Mouse (Mus musculus) limb, embryonic 13.5 days (tissue): ENCODE measurements around the gene Ybey. TPM values are rescaled to one million over a fixed set of nuclear protein-coding genes. Genes with fewer than 3 reads are reported as not detected.

ENCODE experiments used
- ATAC-seq: fragments of 200-750 bp; cut with Nextera tagmentation; 2 replicates; pipeline ENCODE4 v1.8.0; 2017; ENCODE audit warnings: low read depth, moderate number of reproducible peaks, moderate TSS enrichment; ENCODE audit not compliant: low FRiP score
- H3K27ac ChIP-seq: fragments of 300-500 bp; sonication (generic); 2 replicates; pipeline ENCODE4 v1.5.1; 2015; ENCODE audit warnings: inconsistent platforms, mild to moderate bottlenecking, moderate library complexity
- H3K27me3 ChIP-seq: fragments of 300-500 bp; sonication (generic); 2 replicates; pipeline ENCODE4 v1.6.1; 2015; ENCODE audit warnings: mild to moderate bottlenecking, inconsistent platforms
- H3K36me3 ChIP-seq: fragments of 300-500 bp; sonication (generic); 2 replicates; pipeline ENCODE4 v1.6.1; 2015; ENCODE audit warnings: inconsistent platforms, mild to moderate bottlenecking, moderate library complexity
- H3K4me1 ChIP-seq: fragments of 300-500 bp; sonication (generic); 2 replicates; pipeline ENCODE4 v1.6.1; 2015; ENCODE audit warnings: inconsistent platforms
- H3K4me2 ChIP-seq: fragments of 300-500 bp; sonication (generic); replicated peaks from 2 replicates; pipeline ENCODE4 v1.6.1; 2015; ENCODE audit warnings: inconsistent platforms, mild to moderate bottlenecking, moderate library complexity
- H3K4me3 ChIP-seq: fragments of 300-500 bp; sonication (generic); 2 replicates; pipeline ENCODE4 v1.5.1; 2015; ENCODE audit warnings: moderate library complexity, mild to moderate bottlenecking, inconsistent platforms
- H3K9ac ChIP-seq: fragments of 300-500 bp; sonication (generic); 2 replicates; pipeline ENCODE4 v1.6.1; 2015; ENCODE audit warnings: mild to moderate bottlenecking, inconsistent platforms
- H3K9me3 ChIP-seq: fragments of 300-500 bp; sonication (generic); 2 replicates; pipeline ENCODE4 v1.6.1; 2016; ENCODE audit warnings: inconsistent platforms
- WGBS: fragments of 180-500 bp; shearing (Covaris S2); methylation state at CpG from one replicate; pipeline ENCODE4 v1.1.7; 2015; 5-methylcytosine and 5-hydroxymethylcytosine counted together
- polyA plus RNA-seq: library from polyadenylated mRNA; unstranded; fragments of >200 nt; fragmentation: Nextera tagmentation; extraction: Ambion mirVana; gene quantifications from 2 replicates; pipeline ENCODE4 v1.2.1, GENCODE M21; 2015

Gene Ybey
- 6.4 and 6.5 TPM in 2 replicates for polyA plus RNA-seq

DNA sequence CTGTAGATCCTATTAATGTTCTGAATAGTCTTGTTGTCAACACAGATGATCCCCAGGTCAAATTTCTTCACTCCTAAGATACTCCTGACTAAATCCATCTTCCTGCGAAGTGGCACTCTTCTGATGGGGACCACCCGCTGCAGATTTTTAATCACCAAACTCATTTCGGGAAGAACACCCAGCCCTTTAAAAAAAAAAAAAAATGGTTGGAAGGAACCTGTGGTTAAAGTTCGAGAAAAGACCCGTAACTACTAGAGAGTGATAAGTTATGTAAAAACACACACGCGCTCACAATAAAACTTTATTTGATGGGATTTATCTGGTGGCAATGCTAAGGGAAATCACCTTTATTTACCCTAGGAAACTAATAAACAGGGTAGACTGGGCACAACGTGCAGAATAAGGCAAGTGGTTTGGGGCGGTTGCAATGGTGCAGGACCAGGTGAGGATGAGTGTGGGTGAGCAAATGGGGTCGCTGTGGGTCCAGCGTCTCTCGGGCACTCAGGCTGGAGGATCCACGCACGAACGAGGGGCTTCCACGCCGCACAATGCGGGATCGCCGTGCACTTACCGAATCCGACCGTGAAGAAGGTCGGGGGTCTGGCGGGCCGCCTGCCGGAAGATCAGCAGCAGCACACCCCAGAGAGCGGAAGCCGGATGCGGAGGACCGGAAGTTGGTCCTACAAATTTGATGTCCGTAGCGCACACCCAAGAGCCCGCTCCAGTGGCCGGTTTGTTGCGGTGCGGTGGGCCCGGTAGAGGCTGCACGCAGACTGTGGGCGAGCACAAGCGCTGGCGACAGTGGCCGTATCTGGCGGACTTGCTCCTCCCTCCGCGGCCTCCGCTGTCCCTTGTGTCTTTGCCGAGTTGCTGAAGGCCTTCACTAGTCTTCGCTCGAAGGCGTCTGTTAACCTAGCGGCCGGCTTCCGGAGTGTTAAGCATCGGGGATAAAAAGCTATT is at the start of gene Ybey, which contains the start of gene Mcm3ap:
Ybey (minus strand) TSS at position 912 of the 960 bp plus-strand sequence.
Mcm3ap (plus strand) TSS at position 725 of the 960 bp plus-strand sequence.
- 0 out of 2 replicates have a peak, but pooled peaks cover 13% of the 10 kb centered on the region for H3K4me1 ChIP-seq
- peaks cover 42% of the 10 kb centered on the region for H3K36me3 ChIP-seq
- H3K9ac ChIP-seq: peak within 1 kb of the TSS; percentile 91
- no peaks in the 10 kb centered on the region for H3K9me3 ChIP-seq
- peak within 1 kb of the TSS; percentile 80 for H3K4me3 ChIP-seq
- WGBS: 1% methylated on average over 55 of the region's 55 CpGs
- peak; percentile 96 for ATAC-seq
- H3K27ac ChIP-seq: peak within 1 kb of the TSS; percentile 85
- peak within 1 kb of the TSS; percentile 67 for H3K4me2 ChIP-seq
- no peaks in the 10 kb centered on the region for H3K27me3 ChIP-seq

DNA sequence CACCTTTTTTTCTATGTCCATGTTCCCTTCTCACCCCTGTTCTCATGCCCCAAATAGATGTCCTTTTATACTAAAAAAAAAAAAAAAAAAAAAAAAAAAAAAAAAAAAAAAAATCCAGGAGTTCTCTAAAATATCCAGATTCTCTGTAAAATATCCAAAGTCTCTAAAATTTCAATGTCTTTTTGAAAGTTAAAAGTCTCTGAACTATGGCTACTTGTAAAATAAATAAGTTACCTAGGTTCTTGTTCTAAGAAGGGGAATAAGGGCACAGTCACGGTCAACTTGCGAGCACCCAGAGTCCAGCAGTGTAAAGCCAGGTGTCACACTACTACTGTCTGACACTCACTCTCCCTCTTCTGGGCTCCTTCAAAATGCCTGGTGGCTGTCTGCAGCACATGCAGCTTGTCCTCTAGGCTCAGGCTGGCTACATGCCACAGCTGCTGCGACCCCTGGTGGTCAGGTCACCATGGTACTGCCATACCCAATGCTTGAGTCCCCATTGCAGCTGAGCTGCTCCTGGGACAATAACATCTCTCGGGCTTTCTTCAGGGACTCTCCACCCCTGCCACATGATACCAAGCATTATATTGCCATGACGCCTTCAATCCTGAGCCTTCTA is 44.2 kb upstream of the Ybey start:
- no peak overlapping the region for H3K9ac ChIP-seq
- no peaks in the 10 kb centered on the region; the same call in 1 of the 2 replicates for H3K9me3 ChIP-seq
- no peaks in the 10 kb centered on the region for H3K27me3 ChIP-seq
- H3K4me3 ChIP-seq: no peak overlapping the region
- no peaks in the 10 kb centered on the region for H3K4me1 ChIP-seq
- no peak overlapping the region for H3K27ac ChIP-seq
- 52% methylated on average over 5 of the region's 5 CpGs for WGBS
- H3K36me3 ChIP-seq: peaks cover 90% of the 10 kb centered on the region
- no peak overlapping the region for H3K4me2 ChIP-seq
- ATAC-seq: peak; percentile 48; the same call in 1 of the 2 replicates

DNA sequence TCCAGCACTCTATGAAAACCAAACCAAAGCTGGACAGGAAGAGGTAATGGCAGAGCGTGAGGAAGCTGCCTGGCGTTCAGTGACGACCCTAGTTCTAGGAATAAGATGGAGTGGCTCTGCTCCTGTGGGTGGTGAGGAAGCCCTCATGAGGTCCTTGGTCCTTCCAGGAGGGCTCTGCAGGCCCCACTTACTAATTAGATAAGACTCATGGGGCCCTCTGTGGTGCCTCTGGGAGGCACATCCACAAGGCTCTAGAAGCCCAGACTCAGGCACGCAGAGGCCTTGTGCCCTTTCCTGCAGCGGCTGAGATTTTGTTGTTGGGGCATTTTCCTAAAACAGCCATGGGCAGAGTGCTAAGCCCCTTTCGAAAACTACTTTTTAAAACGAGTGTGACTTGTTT is 37.0 kb upstream of the Ybey start:
- Histone ChIP-seq H3K9ac (no peak overlapping the region), H3K4me3 (no peak overlapping the region), H3K9me3 (no peaks in the 10 kb centered on the region), H3K4me1 (no peaks in the 10 kb centered on the region), H3K36me3 (peaks cover 87% of the 10 kb centered on the region), H3K27me3 (no peaks in the 10 kb centered on the region), H3K4me2 (no peak overlapping the region), H3K27ac (no peak overlapping the region)
- ATAC-seq: no peak
- 94% methylated on average over 7 of the region's 7 CpGs for WGBS

DNA sequence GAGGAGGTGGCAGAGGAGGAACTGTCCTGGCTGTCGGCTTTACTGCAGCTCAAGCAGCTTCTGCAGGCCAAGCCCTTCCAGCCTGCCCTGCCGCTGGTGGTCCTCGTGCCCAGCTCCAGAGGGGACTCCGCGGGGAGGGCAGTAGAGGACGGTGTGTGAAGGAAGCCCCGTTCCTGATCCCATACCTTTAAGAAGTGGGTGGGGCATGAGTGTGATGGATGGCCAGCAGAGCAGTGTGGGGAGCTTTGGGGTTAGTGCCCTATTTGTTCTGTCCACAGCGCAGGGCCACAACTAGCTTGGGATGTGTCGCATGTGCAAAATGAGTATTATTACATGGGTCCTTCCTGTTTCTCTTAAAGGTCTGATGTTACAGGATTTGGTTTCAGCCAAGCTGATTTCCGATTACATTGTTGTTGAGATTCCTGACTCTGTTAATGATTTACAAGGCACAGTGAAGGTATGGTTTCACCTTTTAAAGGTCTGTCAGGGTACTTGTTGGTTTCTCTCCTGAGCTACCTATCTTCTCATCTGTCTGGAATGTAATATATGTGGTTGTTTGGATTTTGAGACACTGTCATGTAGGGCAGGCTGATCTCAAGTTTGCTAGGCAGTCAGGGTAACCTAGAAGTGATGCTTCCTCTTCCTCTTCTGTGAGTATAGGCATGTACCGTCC is 35.5 kb upstream of the Ybey start:
- no peak for ATAC-seq
- H3K9me3 ChIP-seq: no peaks in the 10 kb centered on the region
- no peak overlapping the region for H3K27ac ChIP-seq
- no peak overlapping the region for H3K4me2 ChIP-seq
- 91% methylated on average over 11 of the region's 11 CpGs for WGBS
- peaks cover 88% of the 10 kb centered on the region for H3K36me3 ChIP-seq
- no peak overlapping the region for H3K4me3 ChIP-seq
- no peaks in the 10 kb centered on the region for H3K27me3 ChIP-seq
- no peaks in the 10 kb centered on the region for H3K4me1 ChIP-seq
- H3K9ac ChIP-seq: no peak overlapping the region

DNA sequence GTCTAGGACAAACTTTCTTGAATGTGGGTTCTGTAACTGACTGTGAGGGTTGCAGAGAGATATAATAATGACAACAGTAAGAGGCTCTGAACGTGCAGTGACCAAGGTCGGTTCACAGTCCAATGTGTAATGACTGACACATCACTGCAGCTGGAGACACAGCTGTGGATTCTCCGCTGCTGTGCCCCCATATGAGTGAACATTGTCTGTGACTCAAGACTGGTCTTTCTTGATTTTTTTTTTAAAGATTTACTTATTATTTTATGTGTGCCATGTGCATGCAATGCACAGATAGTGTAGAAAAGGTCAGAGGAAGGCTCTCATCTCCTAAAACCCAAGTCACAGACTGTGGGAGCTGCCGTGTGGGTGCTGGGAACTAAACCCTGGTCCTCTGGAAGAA is 28.6 kb upstream of the Ybey start:
- H3K4me1 ChIP-seq: no peaks in the 10 kb centered on the region
- no peaks in the 10 kb centered on the region for H3K9me3 ChIP-seq
- 95% methylated on average over 4 of the region's 4 CpGs for WGBS
- no peak overlapping the region for H3K9ac ChIP-seq
- no peak overlapping the region for H3K27ac ChIP-seq
- ATAC-seq: no peak
- peaks cover 91% of the 10 kb centered on the region for H3K36me3 ChIP-seq
- no peak overlapping the region for H3K4me3 ChIP-seq
- H3K27me3 ChIP-seq: no peaks in the 10 kb centered on the region
- H3K4me2 ChIP-seq: no peak overlapping the region

DNA sequence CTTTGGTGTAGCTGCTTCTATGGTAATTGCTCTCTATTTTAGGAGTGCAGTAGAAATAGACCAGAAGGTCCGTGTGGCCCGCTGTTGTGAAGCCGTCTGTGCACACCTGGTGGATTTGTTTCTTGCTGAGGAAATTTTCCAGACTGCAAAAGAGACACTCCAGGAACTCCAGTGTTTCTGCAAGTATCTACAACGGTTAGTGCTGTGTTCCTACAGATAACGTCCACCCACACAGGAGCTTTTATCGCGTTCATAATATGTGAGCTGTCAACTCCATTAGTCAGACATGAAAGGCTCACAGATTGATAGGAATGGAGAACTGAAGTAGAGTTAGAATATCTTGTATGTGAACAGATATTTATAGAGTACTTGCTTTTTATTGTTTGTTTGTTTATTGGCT is 27.5 kb upstream of the Ybey start:
- WGBS: 91% methylated on average over 7 of the region's 7 CpGs
- no peak for ATAC-seq
- H3K4me2 ChIP-seq: no peak overlapping the region
- H3K36me3 ChIP-seq: peaks cover 87% of the 10 kb centered on the region
- H3K4me1 ChIP-seq: no peaks in the 10 kb centered on the region
- H3K27me3 ChIP-seq: no peaks in the 10 kb centered on the region
- no peak overlapping the region for H3K9ac ChIP-seq
- no peak overlapping the region for H3K27ac ChIP-seq
- no peaks in the 10 kb centered on the region for H3K9me3 ChIP-seq
- no peak overlapping the region for H3K4me3 ChIP-seq

DNA sequence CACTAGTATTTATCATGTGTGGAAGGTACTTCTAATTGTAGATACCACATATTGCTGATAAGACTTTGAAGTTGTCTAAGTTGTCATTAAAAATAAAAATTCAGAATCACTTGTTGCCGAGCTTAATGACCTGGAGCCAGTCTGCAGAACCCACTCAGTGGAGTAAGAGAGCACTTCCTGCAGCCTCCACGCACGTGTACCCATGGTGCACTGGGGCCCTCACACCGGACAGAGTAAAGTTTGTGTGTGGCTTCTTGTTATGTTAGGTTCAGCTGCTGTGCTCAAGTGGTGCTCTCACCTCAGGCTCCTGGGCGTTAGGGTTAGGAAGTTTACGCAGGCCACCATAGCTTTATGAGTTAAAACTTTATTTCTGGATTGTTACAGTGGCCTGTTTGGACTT is 26.6 kb upstream of the Ybey start:
- Histone ChIP-seq H3K9me3 (no peaks in the 10 kb centered on the region), H3K27ac (no peak overlapping the region), H3K4me2 (no peak overlapping the region), H3K4me3 (no peak overlapping the region), H3K4me1 (no peaks in the 10 kb centered on the region), H3K27me3 (no peaks in the 10 kb centered on the region), H3K9ac (no peak overlapping the region), H3K36me3 (peaks cover 88% of the 10 kb centered on the region)
- ATAC-seq: no peak
- 90% methylated on average over 6 of the region's 6 CpGs for WGBS

DNA sequence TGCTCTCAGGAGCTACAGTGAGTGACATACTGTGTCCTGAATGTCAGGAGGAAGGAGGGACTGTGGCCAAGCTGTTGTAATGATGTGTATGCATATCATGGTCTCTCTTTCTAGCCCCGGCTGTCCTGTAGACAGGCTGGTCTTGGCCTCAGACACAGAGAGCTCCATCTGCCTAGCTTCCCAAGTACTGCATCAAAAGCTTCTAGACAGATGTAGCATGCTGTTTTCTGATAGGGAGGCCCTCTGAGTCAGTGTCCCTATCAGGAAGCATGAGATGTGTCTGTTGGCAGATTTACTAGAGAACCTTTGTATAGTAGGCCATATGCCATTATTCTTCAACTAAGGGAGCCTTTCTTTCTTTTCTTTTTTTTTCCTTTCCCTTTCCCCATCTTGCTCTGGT is 24.6 kb upstream of the Ybey start:
- no peak for ATAC-seq
- no peaks in the 10 kb centered on the region for H3K27me3 ChIP-seq
- H3K9ac ChIP-seq: no peak overlapping the region
- peaks cover 88% of the 10 kb centered on the region for H3K36me3 ChIP-seq
- no peaks in the 10 kb centered on the region for H3K4me1 ChIP-seq
- H3K9me3 ChIP-seq: no peaks in the 10 kb centered on the region
- H3K4me3 ChIP-seq: no peak overlapping the region
- H3K4me2 ChIP-seq: no peak overlapping the region
- H3K27ac ChIP-seq: no peak overlapping the region
- 77% methylated on average over 1 of the region's 1 CpGs for WGBS

DNA sequence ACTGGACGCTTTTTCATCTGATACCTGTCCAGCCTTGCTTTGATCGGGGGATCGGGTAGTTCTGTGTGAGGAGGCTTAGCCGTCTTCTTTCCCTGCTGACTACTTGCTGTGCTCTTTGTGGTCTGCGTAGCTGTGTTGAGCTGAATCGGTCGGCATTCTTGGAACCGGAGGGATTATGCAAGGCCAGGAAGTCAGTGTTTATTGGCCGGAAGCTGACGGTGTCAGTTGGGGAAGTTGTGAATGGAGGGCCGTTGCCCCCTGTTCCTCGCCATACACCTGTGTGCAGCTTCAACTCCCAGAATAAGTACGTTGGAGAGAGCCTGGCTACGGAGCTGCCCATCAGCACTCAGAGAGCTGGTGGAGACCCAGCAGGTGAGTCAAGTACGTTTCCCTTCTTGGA is 20.3 kb upstream of the Ybey start:
- no peak overlapping the region for H3K4me2 ChIP-seq
- no peak overlapping the region for H3K9ac ChIP-seq
- no peak for ATAC-seq
- H3K36me3 ChIP-seq: peaks cover 94% of the 10 kb centered on the region
- no peak overlapping the region for H3K27ac ChIP-seq
- WGBS: 95% methylated on average over 15 of the region's 15 CpGs
- H3K9me3 ChIP-seq: no peaks in the 10 kb centered on the region
- no peaks in the 10 kb centered on the region for H3K4me1 ChIP-seq
- H3K4me3 ChIP-seq: no peak overlapping the region
- H3K27me3 ChIP-seq: no peaks in the 10 kb centered on the region

DNA sequence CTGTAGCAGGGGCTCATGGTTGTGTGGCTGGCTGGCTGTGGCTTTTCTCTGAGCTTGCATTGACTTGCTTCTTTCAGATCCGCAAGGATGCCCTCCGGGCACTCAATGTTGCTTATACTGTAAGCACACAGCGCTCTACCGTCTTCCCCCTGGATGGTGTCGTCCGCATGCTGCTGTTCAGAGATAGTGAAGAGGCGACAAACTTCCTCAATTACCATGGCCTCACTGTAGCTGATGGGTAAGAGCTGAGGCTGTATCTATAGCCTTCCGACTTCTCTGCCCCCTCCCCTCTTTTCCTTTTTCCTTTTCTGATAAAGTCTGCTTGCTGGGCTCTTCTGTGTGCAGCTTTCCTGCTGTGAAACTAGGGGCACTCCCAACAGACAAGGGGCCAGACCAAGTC is 19.4 kb upstream of the Ybey start:
- no peak overlapping the region for H3K27ac ChIP-seq
- no peaks in the 10 kb centered on the region for H3K9me3 ChIP-seq
- H3K4me2 ChIP-seq: no peak overlapping the region
- WGBS: 95% methylated on average over 8 of the region's 8 CpGs
- no peaks in the 10 kb centered on the region for H3K4me1 ChIP-seq
- no peak for ATAC-seq
- no peak overlapping the region for H3K9ac ChIP-seq
- peaks cover 94% of the 10 kb centered on the region for H3K36me3 ChIP-seq
- no peaks in the 10 kb centered on the region for H3K27me3 ChIP-seq
- H3K4me3 ChIP-seq: no peak overlapping the region

DNA sequence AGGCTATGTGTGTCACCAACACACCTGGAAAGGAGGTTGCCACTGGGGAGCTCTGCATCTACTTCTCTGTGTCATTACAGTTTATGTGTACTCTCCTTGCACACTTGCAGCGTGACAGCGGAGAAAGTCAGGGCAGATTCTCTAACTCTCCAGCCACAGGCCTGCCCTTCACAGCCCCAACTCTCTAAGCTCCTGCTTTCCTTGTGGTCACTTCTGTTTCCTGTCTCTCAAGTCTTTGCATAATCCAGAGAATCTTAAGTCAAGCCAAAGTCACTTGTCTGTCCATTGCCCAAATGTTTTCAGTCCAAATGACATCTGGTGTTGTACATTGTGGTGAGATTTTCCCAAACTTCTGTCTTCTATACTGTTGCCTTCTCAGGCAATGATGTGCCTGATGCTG is 17.4 kb upstream of the Ybey start:
- H3K9me3 ChIP-seq: no peaks in the 10 kb centered on the region
- ATAC-seq: no peak
- H3K27me3 ChIP-seq: no peaks in the 10 kb centered on the region
- no peak overlapping the region for H3K4me3 ChIP-seq
- H3K9ac ChIP-seq: no peak overlapping the region
- no peaks in the 10 kb centered on the region for H3K4me1 ChIP-seq
- H3K27ac ChIP-seq: no peak overlapping the region
- H3K4me2 ChIP-seq: no peak overlapping the region
- H3K36me3 ChIP-seq: peaks cover 96% of the 10 kb centered on the region
- 100% methylated on average over 2 of the region's 2 CpGs for WGBS

DNA sequence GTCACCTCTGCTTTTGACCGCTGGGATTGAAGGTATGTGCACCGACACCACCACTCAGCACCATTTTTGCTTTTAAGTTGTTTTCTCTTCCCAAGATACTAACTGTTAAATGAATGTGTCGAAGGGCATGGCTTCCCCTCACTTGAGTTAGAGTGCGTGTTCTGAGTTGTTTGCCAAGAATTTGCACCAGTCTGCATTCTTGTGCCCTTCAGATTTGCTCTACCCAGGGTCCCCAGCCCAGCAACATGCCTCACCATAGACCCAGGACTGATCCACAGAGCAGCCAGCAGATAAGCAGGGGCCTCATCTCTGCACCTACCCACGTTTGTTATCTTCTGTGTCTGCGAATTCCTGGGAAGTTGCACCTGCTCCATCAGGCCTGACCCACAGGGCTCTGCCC is 12.6 kb upstream of the Ybey start:
- H3K36me3 ChIP-seq: peaks cover 97% of the 10 kb centered on the region
- 89% methylated on average over 6 of the region's 6 CpGs for WGBS

More for the DNA sequence above, 12.6 kb upstream of the Ybey start:
- no peak for ATAC-seq
- H3K4me3 ChIP-seq: no peak overlapping the region
- H3K27ac ChIP-seq: no peak overlapping the region
- H3K9me3 ChIP-seq: no peaks in the 10 kb centered on the region
- no peaks in the 10 kb centered on the region for H3K4me1 ChIP-seq
- no peak overlapping the region for H3K4me2 ChIP-seq
- H3K27me3 ChIP-seq: no peaks in the 10 kb centered on the region
- H3K9ac ChIP-seq: no peak overlapping the region
